Mouse (Mus musculus): Measurements from ENCODE around the gene Btd.

The Btd gene

GRCm38 (mm10) chr14:31645920-31646319 is 5.1 kb downstream of the Btd start:
- DNase-seq (ENCODE audit: low read depth, low spot score), result no peak

DNA sequence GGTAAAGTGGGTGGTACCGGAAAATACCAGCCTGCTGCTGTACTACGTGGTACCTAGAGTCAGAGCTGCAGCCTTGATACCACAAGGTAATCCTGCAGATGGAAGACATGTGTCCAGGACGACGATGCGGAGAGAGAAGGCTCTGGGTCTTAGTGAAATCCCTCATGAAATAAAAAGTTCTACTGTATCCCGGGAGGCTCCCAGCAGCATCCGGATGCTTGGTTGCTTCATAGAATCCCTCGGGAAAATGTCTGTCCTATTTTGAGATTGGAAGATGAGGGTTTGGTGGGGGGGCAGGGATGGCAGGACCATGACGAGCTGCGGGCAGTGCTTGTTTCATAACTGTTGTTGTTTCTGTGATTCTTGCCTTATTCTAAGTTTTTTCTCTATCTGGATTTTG is 7.2 kb downstream of the Btd start:
- no peak for DNase-seq (ENCODE audit: low read depth, low spot score)

GRCm38 (mm10) chr14:31650347-31650746 is 9.5 kb downstream of the Btd start:
- no peak for DNase-seq (ENCODE audit: low read depth, low spot score)

- no peak for DNase-seq (ENCODE audit: low read depth, low spot score)
Observed at GRCm38 (mm10) chr14:31651206-31651605, 10.4 kb downstream of the Btd start.

DNA sequence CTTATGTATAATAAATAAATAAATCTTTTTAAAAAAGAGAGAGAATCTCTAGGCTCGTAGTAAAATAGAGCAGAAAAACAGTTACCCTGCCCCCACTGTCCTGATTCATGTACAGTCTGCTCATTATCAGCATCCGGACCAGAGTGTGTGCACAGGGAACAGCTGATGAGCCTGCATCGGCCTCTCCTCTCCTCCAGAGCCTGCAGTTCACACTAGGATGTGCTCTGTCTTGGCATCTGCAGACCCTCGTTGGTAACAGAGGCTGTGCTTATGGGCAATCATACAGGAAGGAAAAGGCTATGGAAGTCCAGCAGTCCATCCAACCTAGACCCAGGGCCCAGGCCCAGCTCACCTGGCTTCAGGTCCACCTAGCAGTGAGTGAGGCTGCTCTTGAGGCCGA is 11.3 kb downstream of the Btd start:
- DNase-seq (ENCODE audit: low read depth, low spot score), result no peak

DNA sequence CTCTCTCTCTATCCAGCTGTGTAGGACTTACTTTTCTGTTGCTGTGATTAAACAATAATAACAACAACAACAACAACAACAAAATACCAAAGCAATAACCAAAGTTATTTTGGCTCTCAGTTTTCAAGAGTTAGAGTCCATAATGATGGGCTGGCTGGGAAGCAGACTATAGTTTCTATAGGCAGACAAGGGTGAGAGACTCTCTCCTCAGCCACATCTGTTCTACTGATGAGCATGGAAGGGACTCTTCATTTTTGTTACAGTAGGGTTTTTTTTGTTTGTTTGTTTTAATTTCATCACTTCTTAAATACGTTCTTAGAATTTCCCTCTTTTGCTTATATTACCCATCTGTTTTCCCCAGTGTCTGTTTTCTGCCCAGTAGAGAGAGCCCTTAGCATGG is 11.8 kb downstream of the Btd start:
- no peak for DNase-seq (ENCODE audit: low read depth, low spot score)

GRCm38 (mm10) chr14:31653101-31653875 is 12.5 kb downstream of the Btd start:
- DNase-seq (ENCODE audit: low read depth, low spot score), result no peak

DNA sequence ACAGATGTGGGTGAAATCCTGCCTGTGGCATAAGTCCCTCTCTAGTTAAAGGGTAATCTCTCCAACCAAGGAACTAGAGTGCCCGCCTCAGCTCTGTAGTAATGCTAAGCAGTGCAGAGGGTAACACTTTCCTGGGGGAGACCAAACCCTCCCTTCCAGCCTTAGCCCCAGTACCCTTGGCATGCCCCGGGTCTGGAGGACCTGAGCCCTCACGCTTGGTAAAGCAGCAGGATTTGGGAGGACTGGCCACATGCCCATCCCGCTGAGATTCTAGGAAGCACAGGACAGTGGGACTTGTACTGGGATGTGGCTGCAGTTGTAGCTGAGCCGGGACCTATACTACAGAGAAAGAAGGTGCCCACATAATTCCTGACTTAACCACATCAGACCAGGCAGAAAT is 14.0 kb downstream of the Btd start:
- DNase-seq (ENCODE audit: low read depth, low spot score), result no peak

DNA sequence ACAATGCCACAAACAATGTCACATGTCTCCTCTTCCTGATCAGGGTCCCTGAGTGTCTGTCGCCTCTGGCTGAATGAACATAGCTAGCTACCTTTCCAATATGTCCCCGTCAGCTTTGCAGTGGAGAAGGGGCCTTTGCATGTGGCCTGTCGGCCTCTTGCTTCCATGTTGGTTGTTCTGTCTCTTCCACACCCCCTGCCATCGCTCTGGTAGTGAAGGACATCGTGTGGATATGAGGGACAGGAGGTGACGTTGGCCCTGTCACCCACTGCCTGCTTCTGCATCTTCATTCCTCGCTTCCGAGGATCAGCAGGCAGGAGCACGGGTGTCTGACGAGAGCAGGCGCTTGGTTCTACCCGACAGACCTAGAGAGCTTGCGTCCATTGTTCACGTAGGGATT is 14.6 kb downstream of the Btd start:
- no peak for DNase-seq (ENCODE audit: low read depth, low spot score)

GRCm38 (mm10) chr14:31656386-31656785 is 15.6 kb downstream of the Btd start:
- DNase-seq (ENCODE audit: low read depth, low spot score), result no peak

DNA sequence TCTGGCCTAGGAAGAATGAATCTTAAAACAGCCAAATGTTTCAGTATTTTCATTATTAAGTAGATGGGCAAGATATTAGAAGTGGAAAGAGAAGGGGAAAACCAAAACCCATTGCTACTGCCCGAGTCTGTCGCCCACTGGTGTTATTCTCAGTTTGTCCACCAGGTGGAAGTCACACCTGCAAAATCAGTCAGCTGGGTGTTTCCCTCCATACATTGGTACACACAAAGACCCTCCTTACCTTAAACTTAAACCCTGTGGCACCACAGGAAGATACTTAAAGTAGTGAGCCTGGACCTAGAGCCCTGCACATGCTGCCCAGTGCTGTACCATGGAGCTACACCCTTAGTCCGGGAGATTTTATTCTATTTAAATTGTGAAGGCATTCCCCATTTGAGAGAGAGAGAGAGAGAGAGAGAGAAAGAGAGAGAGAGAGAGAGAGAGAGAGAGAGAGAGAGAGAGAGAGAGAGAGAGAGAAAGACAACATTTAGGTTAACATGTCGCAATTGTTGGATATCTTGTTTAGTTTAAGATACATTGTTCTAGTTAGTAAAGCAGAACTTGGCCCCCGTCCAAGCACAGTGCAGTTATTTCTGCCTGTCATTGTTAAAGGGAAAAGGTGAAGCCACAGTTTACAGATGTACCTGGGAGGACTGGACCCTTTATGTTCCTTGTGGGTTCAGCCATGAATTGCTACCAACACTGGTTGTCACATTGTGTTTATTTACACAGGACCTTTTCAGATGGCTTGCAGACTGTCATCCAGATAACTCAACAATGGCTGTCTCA is 16.2 kb downstream of the Btd start:
- DNase-seq (ENCODE audit: low read depth, low spot score), result no peak

DNA sequence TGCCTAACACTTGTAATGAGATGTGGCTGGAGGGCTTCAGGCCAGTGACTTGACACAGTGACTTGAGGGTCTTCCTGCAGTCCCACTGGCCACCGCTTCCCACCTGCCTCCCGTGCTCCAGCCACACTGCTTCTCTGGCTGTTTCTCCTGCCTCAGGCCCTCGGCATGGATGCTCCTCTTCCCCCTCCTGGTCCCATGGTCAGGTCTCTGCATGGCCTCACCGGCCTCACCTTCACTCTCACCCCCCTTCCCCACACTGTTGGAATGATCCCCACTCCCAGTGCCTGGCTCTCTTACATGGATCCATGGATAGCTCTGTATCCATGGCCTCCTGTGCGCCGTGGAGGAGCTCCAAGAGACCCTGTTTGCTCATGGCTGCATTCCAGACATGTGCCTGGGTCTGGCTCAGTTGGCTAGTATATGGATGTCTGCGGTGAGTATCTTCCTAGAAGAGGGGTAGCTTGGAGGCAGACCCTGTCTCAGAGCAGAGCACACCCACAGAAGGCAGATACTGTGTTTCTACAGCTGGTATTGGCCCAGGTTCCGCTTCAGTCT is 17.4 kb downstream of the Btd start:
- no peak for DNase-seq (ENCODE audit: low read depth, low spot score)

- DNase-seq (ENCODE audit: low read depth, low spot score), result no peak
Observed at GRCm38 (mm10) chr14:31659501-31660181, 18.8 kb downstream of the Btd start.

- DNase-seq (ENCODE audit: low read depth, low spot score), result no peak
Observed at GRCm38 (mm10) chr14:31660312-31661093, 19.7 kb downstream of the Btd start.

DNA sequence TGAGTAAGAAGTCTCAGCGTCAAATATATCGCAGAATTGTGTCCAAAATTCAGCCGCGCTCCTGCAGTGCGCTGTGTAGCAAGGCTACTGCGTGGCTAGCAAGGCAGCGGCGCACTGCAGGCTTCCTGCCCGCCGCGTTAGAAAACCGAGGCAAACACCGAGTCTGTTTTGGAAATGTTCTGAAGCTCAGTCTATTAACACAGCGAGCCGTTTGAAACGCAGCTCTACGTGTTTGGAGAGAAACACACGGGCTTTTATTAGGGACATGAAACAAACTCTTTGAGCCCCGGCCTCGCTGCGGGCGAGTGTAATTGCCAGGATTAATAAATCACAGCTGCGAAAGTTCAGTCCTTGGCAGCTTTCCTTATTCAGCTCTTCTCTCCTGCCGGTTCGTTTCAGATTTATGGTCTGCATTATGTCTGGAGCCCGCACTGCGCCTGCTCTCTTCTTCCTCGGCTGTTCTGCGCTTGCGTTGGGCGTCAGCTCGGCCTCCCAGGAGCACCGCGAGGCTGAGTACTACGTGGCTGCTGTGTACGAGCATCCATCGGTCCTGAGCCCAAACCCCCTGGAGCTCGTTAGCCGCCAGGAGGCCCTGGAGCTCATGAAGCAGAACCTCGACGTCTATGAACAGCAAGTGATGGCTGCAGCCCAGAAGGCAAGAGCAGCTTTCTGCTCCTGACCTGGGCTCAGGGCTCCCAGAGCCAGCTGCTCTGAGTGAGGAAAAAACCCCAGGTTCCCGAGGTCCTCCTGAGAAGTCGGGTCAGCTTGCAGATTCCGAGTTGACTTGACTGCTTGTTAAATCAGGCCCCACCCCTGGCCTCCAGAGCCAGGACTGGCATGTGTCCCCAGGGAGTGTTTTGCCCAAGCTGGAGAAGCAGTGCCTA is 21.1 kb downstream of the Btd start:
- DNase-seq (ENCODE audit: low read depth, low spot score), result no peak

GRCm38 (mm10) chr14:31662555-31663211 is 21.9 kb downstream of the Btd start:
- DNase-seq (ENCODE audit: low read depth, low spot score), result no peak

- no peak for DNase-seq (ENCODE audit: low read depth, low spot score)
Observed at GRCm38 (mm10) chr14:31663376-31664099, 22.7 kb downstream of the Btd start.

GRCm38 (mm10) chr14:31664100-31664902 is 23.5 kb downstream of the Btd start:
- DNase-seq (ENCODE audit: low read depth, low spot score), result no peak

Measured in c-Kit-negative CD71-positive TER-119-positive erythroid progenitor cells, embryonic 14.5 days (primary cell).